ENCODE assay signal across 10 mouse cellular contexts in genomic region chr6:15719919-15720318, GRCm38 (mm10). TPM values are rescaled to one million over a fixed set of nuclear protein-coding genes. Genes with fewer than 3 reads are reported as not detected.
A peak's percentile ranks its signal among the peaks of the same experiment; 100 is the strongest.
DNase-seq lines count a peak whose midpoint lies in the region; ATAC-seq lines count a peak whose summit lies in the region.
"Had no signal": no experiment of that assay in that cellular context is flagged by ENCODE, and none has a peak within 500 bp of the region (broad histone marks: within the 10 kb centered on the region; RNA-seq: fewer than 3 reads in every experiment).

No protein-coding gene starts in this region.

- no peaks in the 10 kb centered on the region for H3K9me3 ChIP-seq in kidney, embryonic 16.5 days (ENCODE audit: low read length)
- no peaks in the 10 kb centered on the region for H3K9me3 ChIP-seq in kidney, embryonic 14.5 days (ENCODE audit: control insufficient read depth, low read length)
- H3K9me3 ChIP-seq in embryonic facial prominence, embryonic 12.5 days: no peaks in the 10 kb centered on the region
- H3K9me3 ChIP-seq in limb, embryonic 13.5 days: no peaks in the 10 kb centered on the region
- H3K9me3 ChIP-seq: midbrain, embryonic 10.5 days had no signal

- peak; percentile 28 for DNase-seq in ES-CJ7 (ENCODE audit: low read depth, low spot score)
- DNase-seq in c-Kit-positive CD71-positive TER-119-positive erythroid progenitor cells, embryonic 14.5 days (ENCODE audit: low spot score): no peak
- DNase-seq in adrenal gland, postnatal 10 days: no peak
- DNase-seq in cerebellum, adult 11 months: no peak
- DNase-seq: forebrain, postnatal 0 days had no signal

- H3K4me2 ChIP-seq in kidney, embryonic 16.5 days (replicated peaks; ENCODE audit: low read depth, low read length): no peak overlapping the region
- no peak overlapping the region for H3K4me2 ChIP-seq in kidney, embryonic 14.5 days (replicated peaks; ENCODE audit: low read depth, low read length)
- peak overlapping the region; percentile 84; the same call in 1 of the 2 replicates for H3K4me2 ChIP-seq in embryonic facial prominence, embryonic 12.5 days (replicated peaks)
- peak overlapping the region; percentile 79; the same call in 1 of the 2 replicates for H3K4me2 ChIP-seq in limb, embryonic 13.5 days (replicated peaks)

- H3K36me3 ChIP-seq in kidney, embryonic 16.5 days (ENCODE audit: insufficient read depth, low read length): no peaks in the 10 kb centered on the region
- no peaks in the 10 kb centered on the region for H3K36me3 ChIP-seq in kidney, embryonic 14.5 days (ENCODE audit: control insufficient read depth, insufficient read depth, low read length)
- H3K36me3 ChIP-seq in embryonic facial prominence, embryonic 12.5 days: no peaks in the 10 kb centered on the region
- H3K36me3 ChIP-seq in limb, embryonic 13.5 days: no peaks in the 10 kb centered on the region
- H3K36me3 ChIP-seq: midbrain, embryonic 10.5 days had no signal

- no peak overlapping the region for H3K4me3 ChIP-seq in kidney, embryonic 16.5 days (ENCODE audit: low read length)
- H3K4me3 ChIP-seq in kidney, embryonic 14.5 days (ENCODE audit: low read length): no peak overlapping the region
- no peak overlapping the region for H3K4me3 ChIP-seq in embryonic facial prominence, embryonic 12.5 days
- no peak overlapping the region for H3K4me3 ChIP-seq in limb, embryonic 13.5 days

- H3K9ac ChIP-seq in kidney, embryonic 16.5 days (replicated peaks; ENCODE audit: low read length): no peak overlapping the region
- no peak overlapping the region for H3K9ac ChIP-seq in kidney, embryonic 14.5 days (ENCODE audit: low read depth, low read length)
- H3K9ac ChIP-seq in embryonic facial prominence, embryonic 12.5 days: 0 out of 2 replicates have a peak overlapping the region, but pooled peaks have one; percentile 85
- H3K9ac ChIP-seq in limb, embryonic 13.5 days: no peak overlapping the region

- 68% methylated on average over 6 of the region's 6 CpGs for WGBS in kidney, embryonic 16.5 days
- 61% methylated on average over 6 of the region's 6 CpGs for WGBS in kidney, embryonic 14.5 days
- WGBS in embryonic facial prominence, embryonic 12.5 days: 53% methylated on average over 6 of the region's 6 CpGs
- 31% methylated on average over 6 of the region's 6 CpGs for WGBS in limb, embryonic 13.5 days

- no peak for ATAC-seq in kidney, embryonic 16.5 days (ENCODE audit: low FRiP score, low TSS enrichment)
- no peak; the same call in 1 of the 2 replicates for ATAC-seq in kidney, embryonic 14.5 days (ENCODE audit: low FRiP score, low TSS enrichment)
- ATAC-seq in embryonic facial prominence, embryonic 12.5 days (ENCODE audit: insufficient number of reproducible peaks, insufficient read depth, low FRiP score, low TSS enrichment): 0 out of 2 replicates have a peak, but pooled peaks have one; percentile 36
- ATAC-seq in limb, embryonic 13.5 days (ENCODE audit: low FRiP score, low read depth): no peak

- H3K27ac ChIP-seq in kidney, embryonic 16.5 days (ENCODE audit: low read length): peak overlapping the region; percentile 79; the same call in 1 of the 2 replicates
- H3K27ac ChIP-seq in kidney, embryonic 14.5 days (ENCODE audit: low read depth, low read length): no peak overlapping the region
- H3K27ac ChIP-seq in embryonic facial prominence, embryonic 12.5 days: no peak overlapping the region
- H3K27ac ChIP-seq in limb, embryonic 13.5 days: peak overlapping the region; percentile 33; the same call in 1 of the 2 replicates

- peaks cover 8% of the 10 kb centered on the region; the same call in 1 of the 2 replicates for H3K4me1 ChIP-seq in kidney, embryonic 16.5 days (ENCODE audit: insufficient read depth, low read length)
- no peaks in the 10 kb centered on the region; the same call in 1 of the 2 replicates for H3K4me1 ChIP-seq in kidney, embryonic 14.5 days (ENCODE audit: control insufficient read depth, insufficient read depth, low read length)
- 0 out of 2 replicates have a peak, but pooled peaks cover 9% of the 10 kb centered on the region for H3K4me1 ChIP-seq in embryonic facial prominence, embryonic 12.5 days
- H3K4me1 ChIP-seq in limb, embryonic 13.5 days: peaks cover 34% of the 10 kb centered on the region; the same call in 1 of the 2 replicates

- no peaks in the 10 kb centered on the region for H3K27me3 ChIP-seq in kidney, embryonic 16.5 days (ENCODE audit: insufficient read depth, low read length)
- no peaks in the 10 kb centered on the region for H3K27me3 ChIP-seq in kidney, embryonic 14.5 days (ENCODE audit: control insufficient read depth, insufficient read depth, low read length)
- H3K27me3 ChIP-seq in embryonic facial prominence, embryonic 12.5 days: peaks cover 5% of the 10 kb centered on the region; the same call in 1 of the 2 replicates
- H3K27me3 ChIP-seq in limb, embryonic 13.5 days: no peaks in the 10 kb centered on the region

RNA-seq across cellular contexts. Expression of gene Mdfic, which starts 0.5 kb away (rescaled TPM):
- polyA plus RNA-seq in kidney, embryonic 16.5 days (2015; fragmentation: Nextera tagmentation; extraction: Ambion mirVana): 5.3 and 5.7 TPM in 2 replicates
- 7.2 and 7.4 TPM in 2 replicates for polyA plus RNA-seq in kidney, embryonic 14.5 days (2014; fragmentation: Nextera tagmentation; extraction: Ambion mirVana)
- 10.4 and 13.6 TPM in 2 replicates for polyA plus RNA-seq in embryonic facial prominence, embryonic 12.5 days (2016; fragmentation: Nextera tagmentation; extraction: Ambion mirVana)
- polyA plus RNA-seq in limb, embryonic 13.5 days (2015; fragmentation: Nextera tagmentation; extraction: Ambion mirVana): 9.6 and 10.6 TPM in 2 replicates
- total RNA-seq in adrenal gland, postnatal 10 days (2021): 10 to 100 TPM; 51.9 to 55.3 TPM

Comparison
In these comparisons a context has a peak if more than half of its experiments do, and no peak if none do; other contexts are left out.
1. H3K27ac ChIP-seq: peak in kidney, embryonic 16.5 days (single experiment) and limb, embryonic 13.5 days (single experiment); none in kidney, embryonic 14.5 days (single experiment) and embryonic facial prominence, embryonic 12.5 days (single experiment).
2. H3K4me2 ChIP-seq: peak in embryonic facial prominence, embryonic 12.5 days (single experiment) and limb, embryonic 13.5 days (single experiment); none in kidney, embryonic 16.5 days (single experiment) and kidney, embryonic 14.5 days (single experiment).